Mouse (Mus musculus): ENCODE measurements around the gene Kcnj6. TPM values are rescaled to one million over a fixed set of nuclear protein-coding genes. Genes with fewer than 3 reads are reported as not detected.

Gene Kcnj6
- 0.16 and 0.17 TPM in 2 replicates for polyA plus RNA-seq (2015; fragmentation: Nextera tagmentation; extraction: Ambion mirVana)

GRCm38 (mm10) chr16:94997340-94997849 is at the start of gene Kcnj6:
Kcnj6 (minus strand) TSS chr16:94997701.
- Histone ChIP-seq H3K9ac (ENCODE audit: low read depth, low read length) (no peak within 1 kb of the TSS), H3K36me3 (ENCODE audit: control insufficient read depth, insufficient read depth, low read length) (no peaks in the 10 kb centered on the region), H3K4me2 (ENCODE audit: low read depth, low read length) (peak within 1 kb of the TSS; percentile 32), H3K27ac (ENCODE audit: low read length) (no peak within 1 kb of the TSS), H3K4me3 (ENCODE audit: low read length) (peak within 1 kb of the TSS; percentile 21; the same call in 1 of the 2 replicates), H3K9me3 (ENCODE audit: control insufficient read depth, low read length) (no peaks in the 10 kb centered on the region), H3K4me1 (ENCODE audit: control insufficient read depth, insufficient read depth, low read length) (no peaks in the 10 kb centered on the region), H3K27me3 (replicated peaks; ENCODE audit: control insufficient read depth, insufficient read depth, low read length) (peaks cover 31% of the 10 kb centered on the region)
- under 1% methylated on average over 43 of the region's 43 CpGs for WGBS
- ATAC-seq: 0 out of 2 replicates have a peak, but pooled peaks have one; percentile 16

- Histone ChIP-seq H3K36me3 (ENCODE audit: control insufficient read depth, insufficient read depth, low read length) (no peaks in the 10 kb centered on the region), H3K27me3 (replicated peaks; ENCODE audit: control insufficient read depth, insufficient read depth, low read length) (no peaks in the 10 kb centered on the region), H3K4me2 (ENCODE audit: low read depth, low read length) (no peak overlapping the region), H3K27ac (ENCODE audit: low read length) (no peak overlapping the region), H3K4me1 (ENCODE audit: control insufficient read depth, insufficient read depth, low read length) (no peaks in the 10 kb centered on the region), H3K9me3 (ENCODE audit: control insufficient read depth, low read length) (no peaks in the 10 kb centered on the region), H3K9ac (ENCODE audit: low read depth, low read length) (no peak overlapping the region), H3K4me3 (ENCODE audit: low read length) (no peak overlapping the region)
- WGBS: 86% methylated on average over 3 of the region's 3 CpGs
- ATAC-seq: no peak
Measured at GRCm38 (mm10) chr16:95009937-95010336, 12.4 kb upstream of the Kcnj6 start.

- ATAC-seq: no peak
- Histone ChIP-seq H3K36me3 (ENCODE audit: control insufficient read depth, insufficient read depth, low read length) (no peaks in the 10 kb centered on the region), H3K4me2 (ENCODE audit: low read depth, low read length) (no peak overlapping the region), H3K4me1 (ENCODE audit: control insufficient read depth, insufficient read depth, low read length) (no peaks in the 10 kb centered on the region), H3K9me3 (ENCODE audit: control insufficient read depth, low read length) (no peaks in the 10 kb centered on the region), H3K9ac (ENCODE audit: low read depth, low read length) (no peak overlapping the region), H3K27me3 (replicated peaks; ENCODE audit: control insufficient read depth, insufficient read depth, low read length) (0 out of 2 replicates have a peak, but pooled peaks cover 4% of the 10 kb centered on the region), H3K27ac (ENCODE audit: low read length) (no peak overlapping the region), H3K4me3 (ENCODE audit: low read length) (no peak overlapping the region)
- WGBS: 32% methylated on average over 8 of the region's 8 CpGs
Measured at GRCm38 (mm10) chr16:95004599-95004998, 7.1 kb upstream of the Kcnj6 start.

- Histone ChIP-seq H3K4me2 (ENCODE audit: low read depth, low read length) (no peak overlapping the region), H3K4me3 (ENCODE audit: low read length) (no peak overlapping the region), H3K36me3 (ENCODE audit: control insufficient read depth, insufficient read depth, low read length) (no peaks in the 10 kb centered on the region), H3K27ac (ENCODE audit: low read length) (no peak overlapping the region), H3K9ac (ENCODE audit: low read depth, low read length) (no peak overlapping the region), H3K9me3 (ENCODE audit: control insufficient read depth, low read length) (no peaks in the 10 kb centered on the region), H3K27me3 (replicated peaks; ENCODE audit: control insufficient read depth, insufficient read depth, low read length) (peaks cover 32% of the 10 kb centered on the region), H3K4me1 (ENCODE audit: control insufficient read depth, insufficient read depth, low read length) (no peaks in the 10 kb centered on the region)
- 66% methylated on average over 5 of the region's 5 CpGs for WGBS
- no peak for ATAC-seq
Measured at GRCm38 (mm10) chr16:94999551-94999950, 2.0 kb upstream of the Kcnj6 start.

GRCm38 (mm10) chr16:94999019-94999418 is 1.5 kb upstream of the Kcnj6 start:
- Histone ChIP-seq H3K27me3 (replicated peaks; ENCODE audit: control insufficient read depth, insufficient read depth, low read length) (peaks cover 31% of the 10 kb centered on the region), H3K9me3 (ENCODE audit: control insufficient read depth, low read length) (no peaks in the 10 kb centered on the region), H3K4me2 (ENCODE audit: low read depth, low read length) (no peak overlapping the region), H3K4me1 (ENCODE audit: control insufficient read depth, insufficient read depth, low read length) (no peaks in the 10 kb centered on the region), H3K9ac (ENCODE audit: low read depth, low read length) (no peak overlapping the region), H3K4me3 (ENCODE audit: low read length) (no peak overlapping the region), H3K27ac (ENCODE audit: low read length) (no peak overlapping the region), H3K36me3 (ENCODE audit: control insufficient read depth, insufficient read depth, low read length) (no peaks in the 10 kb centered on the region)
- no peak for ATAC-seq
- WGBS: 65% methylated on average over 3 of the region's 3 CpGs

- Histone ChIP-seq H3K9me3 (ENCODE audit: control insufficient read depth, low read length) (no peaks in the 10 kb centered on the region), H3K4me3 (ENCODE audit: low read length) (peak overlapping the region; percentile 5; the same call in 1 of the 2 replicates), H3K36me3 (ENCODE audit: control insufficient read depth, insufficient read depth, low read length) (no peaks in the 10 kb centered on the region), H3K27me3 (replicated peaks; ENCODE audit: control insufficient read depth, insufficient read depth, low read length) (peaks cover 31% of the 10 kb centered on the region), H3K4me2 (ENCODE audit: low read depth, low read length) (peak overlapping the region; percentile 32; the same call in 1 of the 2 replicates), H3K9ac (ENCODE audit: low read depth, low read length) (no peak overlapping the region), H3K27ac (ENCODE audit: low read length) (no peak overlapping the region), H3K4me1 (ENCODE audit: control insufficient read depth, insufficient read depth, low read length) (no peaks in the 10 kb centered on the region)
- 15% methylated on average over 16 of the region's 16 CpGs for WGBS
- ATAC-seq: no peak
Measured at GRCm38 (mm10) chr16:94996791-94997281, 665 bp downstream of the Kcnj6 start.

GRCm38 (mm10) chr16:94995542-94996131 is 1.9 kb downstream of the Kcnj6 start:
- Histone ChIP-seq H3K4me3 (ENCODE audit: low read length) (no peak overlapping the region), H3K9me3 (ENCODE audit: control insufficient read depth, low read length) (no peaks in the 10 kb centered on the region), H3K36me3 (ENCODE audit: control insufficient read depth, insufficient read depth, low read length) (no peaks in the 10 kb centered on the region), H3K4me2 (ENCODE audit: low read depth, low read length) (no peak overlapping the region), H3K27ac (ENCODE audit: low read length) (no peak overlapping the region), H3K4me1 (ENCODE audit: control insufficient read depth, insufficient read depth, low read length) (no peaks in the 10 kb centered on the region), H3K27me3 (replicated peaks; ENCODE audit: control insufficient read depth, insufficient read depth, low read length) (peaks cover 31% of the 10 kb centered on the region), H3K9ac (ENCODE audit: low read depth, low read length) (no peak overlapping the region)
- 12% methylated on average over 13 of the region's 13 CpGs for WGBS
- ATAC-seq: no peak

- 63% methylated on average over 4 of the region's 4 CpGs for WGBS
- no peaks in the 10 kb centered on the region for H3K4me1 ChIP-seq (ENCODE audit: control insufficient read depth, insufficient read depth, low read length)
- no peak overlapping the region for H3K4me3 ChIP-seq (ENCODE audit: low read length)
- no peak overlapping the region for H3K4me2 ChIP-seq (ENCODE audit: low read depth, low read length)
- H3K9me3 ChIP-seq (ENCODE audit: control insufficient read depth, low read length): no peaks in the 10 kb centered on the region
- H3K27ac ChIP-seq (ENCODE audit: low read length): no peak overlapping the region
- peaks cover 31% of the 10 kb centered on the region for H3K27me3 ChIP-seq (replicated peaks; ENCODE audit: control insufficient read depth, insufficient read depth, low read length)
- no peak for ATAC-seq
- no peak overlapping the region for H3K9ac ChIP-seq (ENCODE audit: low read depth, low read length)
- no peaks in the 10 kb centered on the region for H3K36me3 ChIP-seq (ENCODE audit: control insufficient read depth, insufficient read depth, low read length)
Measured at GRCm38 (mm10) chr16:94994924-94995323, 2.6 kb downstream of the Kcnj6 start.

- no peak for ATAC-seq
- no peak overlapping the region for H3K9ac ChIP-seq (ENCODE audit: low read depth, low read length)
- 79% methylated on average over 3 of the region's 3 CpGs for WGBS
- no peak overlapping the region for H3K4me3 ChIP-seq (ENCODE audit: low read length)
- H3K27me3 ChIP-seq (replicated peaks; ENCODE audit: control insufficient read depth, insufficient read depth, low read length): peaks cover 31% of the 10 kb centered on the region
- no peaks in the 10 kb centered on the region for H3K4me1 ChIP-seq (ENCODE audit: control insufficient read depth, insufficient read depth, low read length)
- H3K36me3 ChIP-seq (ENCODE audit: control insufficient read depth, insufficient read depth, low read length): no peaks in the 10 kb centered on the region
- no peak overlapping the region for H3K27ac ChIP-seq (ENCODE audit: low read length)
- no peak overlapping the region for H3K4me2 ChIP-seq (ENCODE audit: low read depth, low read length)
- H3K9me3 ChIP-seq (ENCODE audit: control insufficient read depth, low read length): no peaks in the 10 kb centered on the region
Measured at GRCm38 (mm10) chr16:94994148-94994547, 3.4 kb downstream of the Kcnj6 start.
